Mouse (Mus musculus): Measurements from ENCODE around the gene 2810004N23Rik. TPM values are rescaled to one million over a fixed set of nuclear protein-coding genes. Genes with fewer than 3 reads are reported as not detected.
"Not testable (repeated sequence)": the region's sequence is repeated elsewhere in the genome, so short reads cannot be mapped to it uniquely, and the experiment has no call there.

2810004N23Rik gene
- polyA plus RNA-seq, 1 experiment from 2014 or later: 25.5 TPM

DNA sequence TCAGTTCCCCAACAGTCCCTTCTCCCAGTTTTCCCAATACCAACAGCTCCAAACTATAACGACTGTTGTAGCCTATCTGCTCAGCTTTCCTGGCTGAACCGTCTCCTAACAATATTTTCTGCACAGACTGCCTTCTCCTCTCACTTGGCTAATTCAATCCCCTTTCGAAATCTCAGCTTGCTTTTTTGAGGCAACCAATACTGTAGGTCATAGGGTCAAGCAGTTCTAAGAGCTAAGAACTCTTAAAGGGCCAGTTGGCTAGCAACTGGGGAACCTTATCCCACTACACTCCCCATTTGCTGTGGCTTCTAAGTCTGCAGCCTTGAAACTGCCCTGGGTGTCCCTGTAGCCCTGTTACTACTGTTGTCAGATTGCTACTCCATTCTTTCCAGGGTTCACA lies 17.8 kb downstream of the 2810004N23Rik start:
- WGBS: 71% methylated on average over 3 of the region's 3 CpGs

DNA sequence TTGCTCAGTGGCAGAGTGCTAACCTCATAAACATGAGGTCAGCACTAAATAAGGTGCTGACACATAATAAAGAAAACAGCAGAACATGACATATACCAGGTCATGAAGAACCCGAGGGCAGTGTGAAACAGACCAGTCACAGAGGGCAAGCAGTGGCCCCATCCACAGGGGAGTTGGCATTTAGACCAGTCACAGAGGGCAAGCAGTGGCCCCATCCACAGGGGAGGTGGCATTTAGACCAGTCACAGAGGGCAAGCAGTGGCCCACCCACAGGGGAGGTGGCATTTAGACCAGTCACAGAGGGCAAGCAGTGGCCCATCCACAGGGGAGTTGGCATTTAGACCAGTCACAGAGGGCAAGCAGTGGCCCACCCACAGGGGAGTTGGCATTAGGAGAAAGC lies 20.0 kb downstream of the 2810004N23Rik start:
- H3K27ac ChIP-seq (ENCODE audit: low read length); H3K9ac ChIP-seq (ENCODE audit: low read depth, low read length); H3K27me3 ChIP-seq (ENCODE audit: control insufficient read depth, insufficient read depth, low read depth, low read length); H3K4me2 ChIP-seq (ENCODE audit: low read length); ATAC-seq; H3K4me1 ChIP-seq (ENCODE audit: control insufficient read depth, insufficient read depth, low read length); H3K9me3 ChIP-seq (replicated peaks; ENCODE audit: control insufficient read depth, low read length, poor library complexity, severe bottlenecking); H3K4me3 ChIP-seq (ENCODE audit: low read depth, low read length): not testable (repeated sequence)
- H3K36me3 ChIP-seq (ENCODE audit: control insufficient read depth, insufficient read depth, low read length): peaks cover 21% of the 10 kb centered on the region
- 92% methylated on average over 1 of the region's 1 CpGs for WGBS

More for the DNA sequence above, 17.8 kb downstream of the 2810004N23Rik start:
- Histone ChIP-seq H3K27me3 (ENCODE audit: control insufficient read depth, insufficient read depth, low read depth, low read length) (no peaks in the 10 kb centered on the region), H3K4me1 (ENCODE audit: control insufficient read depth, insufficient read depth, low read length) (no peaks in the 10 kb centered on the region), H3K9me3 (replicated peaks; ENCODE audit: control insufficient read depth, low read length, poor library complexity, severe bottlenecking) (no peaks in the 10 kb centered on the region), H3K4me2 (ENCODE audit: low read length) (no peak overlapping the region), H3K9ac (ENCODE audit: low read depth, low read length) (no peak overlapping the region), H3K27ac (ENCODE audit: low read length) (no peak overlapping the region), H3K4me3 (ENCODE audit: low read depth, low read length) (no peak overlapping the region), H3K36me3 (ENCODE audit: control insufficient read depth, insufficient read depth, low read length) (peaks cover 10% of the 10 kb centered on the region)
- no peak for ATAC-seq

DNA sequence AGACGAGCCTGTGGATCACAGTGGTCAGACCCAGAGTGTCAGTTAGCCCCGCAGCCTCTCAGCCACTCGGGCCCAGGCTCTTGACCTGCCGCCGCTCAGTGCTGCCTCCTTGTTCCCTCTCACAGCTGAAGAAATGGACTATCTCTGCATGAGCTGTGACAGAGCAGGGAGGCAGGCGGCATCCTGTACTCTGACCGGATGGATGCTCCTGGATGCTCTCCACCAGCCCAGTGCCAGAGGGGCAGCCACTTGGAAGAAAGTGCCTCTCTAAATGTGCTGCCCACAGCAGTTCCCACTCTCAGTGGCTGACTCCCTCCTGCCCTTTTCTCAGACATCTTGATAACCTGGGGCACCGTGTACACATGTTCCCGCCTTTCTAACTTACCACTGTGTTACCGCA lies 21.1 kb downstream of the 2810004N23Rik start:
- Histone ChIP-seq H3K4me2 (ENCODE audit: low read length) (no peak overlapping the region), H3K4me3 (ENCODE audit: low read depth, low read length) (no peak overlapping the region), H3K27ac (ENCODE audit: low read length) (no peak overlapping the region), H3K9ac (ENCODE audit: low read depth, low read length) (no peak overlapping the region), H3K9me3 (replicated peaks; ENCODE audit: control insufficient read depth, low read length, poor library complexity, severe bottlenecking) (no peaks in the 10 kb centered on the region), H3K36me3 (ENCODE audit: control insufficient read depth, insufficient read depth, low read length) (peaks cover 21% of the 10 kb centered on the region), H3K27me3 (ENCODE audit: control insufficient read depth, insufficient read depth, low read depth, low read length) (no peaks in the 10 kb centered on the region), H3K4me1 (ENCODE audit: control insufficient read depth, insufficient read depth, low read length) (no peaks in the 10 kb centered on the region)
- WGBS: 90% methylated on average over 10 of the region's 10 CpGs
- no peak for ATAC-seq

DNA sequence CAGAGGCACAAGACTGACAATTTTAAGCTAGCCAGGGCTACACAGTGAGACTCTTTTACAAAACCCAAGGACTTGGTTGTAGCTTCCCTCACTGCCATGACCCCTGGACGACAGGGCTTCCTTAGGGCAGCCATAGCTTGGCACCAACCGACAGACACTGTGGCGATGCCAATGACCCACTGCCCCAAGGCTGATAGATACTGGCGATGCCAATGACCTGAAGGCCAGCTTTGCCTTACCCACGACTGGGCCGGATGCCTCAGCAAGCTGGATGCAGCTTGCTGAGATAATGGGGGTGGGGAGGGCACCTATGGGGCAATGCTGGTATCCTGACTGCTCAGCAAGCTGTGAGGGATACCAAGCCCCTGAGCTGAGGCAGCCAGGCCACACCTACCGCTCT lies 22.0 kb downstream of the 2810004N23Rik start:
- 96% methylated on average over 7 of the region's 7 CpGs for whole genome bisulfite sequencing
- Histone ChIP-seq H3K27ac (ENCODE audit: low read length) (no peak overlapping the region), H3K36me3 (ENCODE audit: control insufficient read depth, insufficient read depth, low read length) (peaks cover 21% of the 10 kb centered on the region), H3K4me1 (ENCODE audit: control insufficient read depth, insufficient read depth, low read length) (no peaks in the 10 kb centered on the region), H3K27me3 (ENCODE audit: control insufficient read depth, insufficient read depth, low read depth, low read length) (no peaks in the 10 kb centered on the region), H3K4me2 (ENCODE audit: low read length) (no peak overlapping the region), H3K9me3 (replicated peaks; ENCODE audit: control insufficient read depth, low read length, poor library complexity, severe bottlenecking) (no peaks in the 10 kb centered on the region), H3K4me3 (ENCODE audit: low read depth, low read length) (no peak overlapping the region), H3K9ac (ENCODE audit: low read depth, low read length) (no peak overlapping the region)
- ATAC-seq: no peak

DNA sequence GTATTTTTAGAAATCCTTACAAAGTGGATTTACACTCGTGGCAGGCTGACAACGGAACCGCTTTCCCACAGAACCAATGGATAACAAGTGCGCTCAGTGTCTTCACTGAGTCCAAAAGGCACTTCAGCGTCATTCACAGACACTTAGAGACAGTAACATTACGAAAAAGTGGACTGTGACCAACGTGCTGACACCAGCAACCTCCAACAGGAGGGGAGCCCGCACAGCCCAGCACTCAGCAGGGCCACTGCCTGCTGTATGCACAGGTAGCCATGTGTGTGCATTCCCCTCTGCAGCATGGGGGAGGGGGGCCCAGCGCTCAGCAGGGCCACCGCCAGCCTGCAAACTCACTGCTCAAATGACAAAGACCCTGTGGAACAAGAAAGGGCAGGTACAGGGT lies 23.5 kb downstream of the 2810004N23Rik start:
- Histone ChIP-seq H3K4me3 (ENCODE audit: low read depth, low read length) (no peak overlapping the region), H3K27ac (ENCODE audit: low read length) (no peak overlapping the region), H3K27me3 (ENCODE audit: control insufficient read depth, insufficient read depth, low read depth, low read length) (no peaks in the 10 kb centered on the region), H3K9ac (ENCODE audit: low read depth, low read length) (no peak overlapping the region), H3K36me3 (ENCODE audit: control insufficient read depth, insufficient read depth, low read length) (peaks cover 21% of the 10 kb centered on the region), H3K9me3 (replicated peaks; ENCODE audit: control insufficient read depth, low read length, poor library complexity, severe bottlenecking) (no peaks in the 10 kb centered on the region), H3K4me2 (ENCODE audit: low read length) (no peak overlapping the region), H3K4me1 (ENCODE audit: control insufficient read depth, insufficient read depth, low read length) (no peaks in the 10 kb centered on the region)
- ATAC-seq: no peak
- WGBS: 93% methylated on average over 10 of the region's 10 CpGs

DNA sequence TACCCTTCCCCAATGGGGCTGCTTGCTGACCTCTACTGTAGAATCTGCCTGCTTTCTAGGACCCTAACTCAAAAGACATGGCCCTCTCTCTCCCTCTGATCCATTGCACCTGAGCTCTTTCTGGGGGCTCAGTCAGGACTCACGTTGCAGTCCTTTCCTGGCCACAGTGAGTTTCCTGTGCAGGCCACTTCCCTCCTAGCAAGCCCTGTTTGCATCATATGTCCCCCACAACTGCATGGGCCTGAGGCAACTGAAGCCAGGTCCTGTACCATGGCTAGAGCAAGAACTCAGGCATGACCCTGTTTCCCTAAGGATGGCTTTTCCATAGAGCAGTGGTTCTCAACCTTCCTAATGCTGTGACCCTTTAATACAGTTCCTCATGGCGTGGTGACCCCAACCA lies 25.0 kb downstream of the 2810004N23Rik start:
- Histone ChIP-seq H3K36me3 (ENCODE audit: control insufficient read depth, insufficient read depth, low read length) (peaks cover 21% of the 10 kb centered on the region), H3K4me1 (ENCODE audit: control insufficient read depth, insufficient read depth, low read length) (no peaks in the 10 kb centered on the region), H3K27me3 (ENCODE audit: control insufficient read depth, insufficient read depth, low read depth, low read length) (no peaks in the 10 kb centered on the region), H3K9me3 (replicated peaks; ENCODE audit: control insufficient read depth, low read length, poor library complexity, severe bottlenecking) (no peaks in the 10 kb centered on the region), H3K4me2 (ENCODE audit: low read length) (no peak overlapping the region), H3K27ac (ENCODE audit: low read length) (no peak overlapping the region), H3K9ac (ENCODE audit: low read depth, low read length) (no peak overlapping the region), H3K4me3 (ENCODE audit: low read depth, low read length) (no peak overlapping the region)
- 96% methylated on average over 2 of the region's 2 CpGs for WGBS
- no peak for ATAC-seq

DNA sequence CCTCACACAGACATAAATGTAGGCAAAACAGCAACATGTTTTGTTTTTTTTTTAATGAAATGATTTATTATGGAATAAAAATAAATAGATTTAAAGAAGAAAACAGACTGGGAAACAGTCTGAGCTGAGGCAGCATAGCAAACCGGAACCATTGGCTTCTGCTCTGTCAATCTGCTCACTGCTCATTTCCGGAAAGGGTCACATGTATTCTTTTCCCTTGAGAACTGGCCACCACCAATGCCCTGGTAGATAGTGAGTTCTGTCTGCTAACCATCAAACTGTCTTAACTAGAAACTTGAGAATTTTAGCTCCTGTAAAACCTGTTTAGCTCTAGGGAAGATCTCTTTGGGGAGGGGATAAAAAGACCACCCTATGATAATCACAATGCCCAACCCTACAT lies 26.0 kb downstream of the 2810004N23Rik start:
- 84% methylated on average over 2 of the region's 2 CpGs for WGBS
- Histone ChIP-seq H3K4me2 (ENCODE audit: low read length) (no peak overlapping the region), H3K27me3 (ENCODE audit: control insufficient read depth, insufficient read depth, low read depth, low read length) (no peaks in the 10 kb centered on the region), H3K9me3 (replicated peaks; ENCODE audit: control insufficient read depth, low read length, poor library complexity, severe bottlenecking) (no peaks in the 10 kb centered on the region), H3K9ac (ENCODE audit: low read depth, low read length) (no peak overlapping the region), H3K36me3 (ENCODE audit: control insufficient read depth, insufficient read depth, low read length) (peaks cover 21% of the 10 kb centered on the region), H3K27ac (ENCODE audit: low read length) (no peak overlapping the region), H3K4me1 (ENCODE audit: control insufficient read depth, insufficient read depth, low read length) (no peaks in the 10 kb centered on the region), H3K4me3 (ENCODE audit: low read depth, low read length) (no peak overlapping the region)
- no peak for ATAC-seq

DNA sequence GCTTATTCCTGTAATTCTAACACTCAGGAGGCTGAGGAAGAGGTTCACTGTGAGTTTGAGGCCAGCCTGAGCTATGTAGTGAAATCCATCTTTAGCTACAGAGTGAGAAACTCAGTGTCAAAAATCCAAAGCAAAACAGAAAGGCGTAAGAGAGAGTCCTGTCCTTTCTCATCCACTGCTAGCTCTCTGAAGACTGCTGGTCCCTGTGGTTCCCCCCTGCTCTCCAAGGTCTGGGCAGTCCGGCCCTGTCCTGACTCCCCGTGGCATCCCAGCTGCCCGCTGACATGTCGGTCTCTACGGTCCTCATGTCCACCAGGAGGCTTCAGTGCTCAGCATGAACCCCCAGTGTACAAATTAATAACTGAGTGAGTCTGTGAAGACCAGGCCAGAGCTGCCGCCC lies 26.6 kb downstream of the 2810004N23Rik start:
- no peaks in the 10 kb centered on the region for H3K4me1 ChIP-seq (ENCODE audit: control insufficient read depth, insufficient read depth, low read length)
- H3K27ac ChIP-seq (ENCODE audit: low read length): no peak overlapping the region
- peaks cover 15% of the 10 kb centered on the region for H3K36me3 ChIP-seq (ENCODE audit: control insufficient read depth, insufficient read depth, low read length)
- H3K4me3 ChIP-seq (ENCODE audit: low read depth, low read length): no peak overlapping the region
- H3K27me3 ChIP-seq (ENCODE audit: control insufficient read depth, insufficient read depth, low read depth, low read length): no peaks in the 10 kb centered on the region
- H3K9ac ChIP-seq (ENCODE audit: low read depth, low read length): no peak overlapping the region
- no peak overlapping the region for H3K4me2 ChIP-seq (ENCODE audit: low read length)
- 79% methylated on average over 7 of the region's 7 CpGs for WGBS
- no peak for ATAC-seq
- H3K9me3 ChIP-seq (replicated peaks; ENCODE audit: control insufficient read depth, low read length, poor library complexity, severe bottlenecking): no peaks in the 10 kb centered on the region

DNA sequence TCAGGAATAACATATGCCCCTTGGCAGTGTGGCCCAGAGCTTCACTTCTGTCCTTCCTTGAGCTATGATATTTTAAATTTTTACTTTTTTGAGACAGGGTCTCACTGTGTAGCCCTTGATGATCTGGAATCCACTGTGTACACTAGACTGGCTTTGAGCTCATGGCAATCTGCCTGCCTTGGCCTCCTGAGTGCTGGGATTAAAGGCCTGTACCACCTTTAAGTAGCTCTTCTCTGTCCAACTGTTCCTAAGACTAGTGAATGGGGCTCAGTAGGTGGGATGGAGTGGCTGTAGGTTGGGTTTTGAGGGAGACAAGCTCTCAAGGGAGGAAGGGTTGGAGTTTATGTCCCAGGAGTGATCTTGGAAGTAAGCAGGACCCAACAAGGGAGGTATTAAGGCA lies 27.1 kb downstream of the 2810004N23Rik start:
- H3K9ac ChIP-seq (ENCODE audit: low read depth, low read length): no peak overlapping the region
- no peak for ATAC-seq
- no peaks in the 10 kb centered on the region for H3K9me3 ChIP-seq (replicated peaks; ENCODE audit: control insufficient read depth, low read length, poor library complexity, severe bottlenecking)
- H3K36me3 ChIP-seq (ENCODE audit: control insufficient read depth, insufficient read depth, low read length): peaks cover 15% of the 10 kb centered on the region
- no peaks in the 10 kb centered on the region for H3K4me1 ChIP-seq (ENCODE audit: control insufficient read depth, insufficient read depth, low read length)
- H3K4me3 ChIP-seq (ENCODE audit: low read depth, low read length): no peak overlapping the region
- H3K27ac ChIP-seq (ENCODE audit: low read length): no peak overlapping the region
- H3K27me3 ChIP-seq (ENCODE audit: control insufficient read depth, insufficient read depth, low read depth, low read length): no peaks in the 10 kb centered on the region
- no peak overlapping the region for H3K4me2 ChIP-seq (ENCODE audit: low read length)

Data from midbrain, embryonic 16.5 days (tissue).